Mouse (Mus musculus) retina, postnatal 7 days (tissue): ENCODE measurements around the gene Gm9922.

Experiments used
- DNase-seq: peaks from one replicate; pipeline ENCODE4 v3.0.0-alpha.2; 2012; ENCODE audit warnings: low read depth, low spot score

Gene Gm9922

GRCm38 (mm10) chr14:101729237-101729971, at the start of gene Gm9922, which contains the start of gene Lmo7:
Gene Gm9922, minus strand, starts transcription at chr14:101729814.
Gene Lmo7, plus strand, starts transcription at chr14:101729957.
- DNase-seq = peak; percentile 3

- no peak for DNase-seq
Measured at GRCm38 (mm10) chr14:101778426-101778825, 48.8 kb upstream of the Gm9922 start.

DNA sequence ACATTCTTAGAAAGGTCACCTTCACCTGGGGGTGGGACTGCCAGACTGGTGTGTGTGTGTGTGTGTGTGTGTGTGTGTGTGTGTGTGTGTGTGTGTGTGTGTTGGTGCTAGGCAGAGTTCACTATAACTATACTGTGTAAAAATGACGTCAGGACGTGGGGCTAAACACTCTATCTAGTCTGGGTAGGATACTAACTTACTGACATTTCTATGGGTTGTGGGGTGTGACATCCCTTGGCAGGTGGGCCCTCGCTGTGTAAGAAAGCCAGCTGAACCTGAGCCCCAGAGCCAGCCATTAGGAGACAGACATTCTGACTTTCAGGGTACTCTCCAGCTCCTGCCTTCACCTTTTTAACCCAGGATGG, 47.5 kb upstream of the Gm9922 start:
- DNase-seq = no peak

DNA sequence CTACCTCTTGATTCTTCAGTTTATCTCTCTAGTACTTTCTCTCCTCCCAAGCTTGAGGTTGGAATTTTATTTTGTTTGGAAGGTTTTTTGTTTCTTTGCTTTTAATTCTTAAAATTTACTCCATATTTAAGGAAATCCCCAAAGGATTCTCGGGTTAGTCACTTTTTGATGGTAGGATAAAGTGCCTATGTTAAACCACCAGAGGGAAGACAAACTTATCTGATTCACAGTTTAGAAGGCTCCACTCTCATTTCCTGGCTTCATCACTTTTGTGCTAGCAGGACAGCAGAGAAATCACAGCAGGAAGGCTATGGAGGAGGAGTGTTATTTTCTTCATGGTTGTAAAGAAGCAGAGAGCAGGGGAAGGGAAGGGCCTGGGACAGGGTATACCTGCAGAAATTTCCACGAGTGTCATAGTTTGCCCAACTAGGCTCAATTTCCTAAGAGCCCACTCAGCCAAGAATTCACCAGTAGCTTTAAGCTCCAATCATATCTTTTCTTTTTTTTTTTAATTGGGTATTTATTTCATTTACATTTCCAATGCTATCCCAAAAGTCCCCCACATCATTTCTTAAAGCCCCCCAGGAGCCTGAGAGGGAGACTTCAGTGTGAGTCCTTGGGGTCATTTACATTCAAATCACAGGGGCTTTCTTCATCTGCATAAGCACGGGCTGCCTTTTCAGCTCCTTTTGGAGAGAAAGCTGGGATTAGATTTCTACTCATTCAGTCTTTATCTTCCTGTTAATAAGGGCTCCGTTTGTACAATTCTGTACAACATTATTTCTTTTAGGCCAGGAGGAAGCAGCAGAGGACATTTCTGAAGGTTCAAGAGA, 46.9 kb upstream of the Gm9922 start:
- no peak for DNase-seq

DNA sequence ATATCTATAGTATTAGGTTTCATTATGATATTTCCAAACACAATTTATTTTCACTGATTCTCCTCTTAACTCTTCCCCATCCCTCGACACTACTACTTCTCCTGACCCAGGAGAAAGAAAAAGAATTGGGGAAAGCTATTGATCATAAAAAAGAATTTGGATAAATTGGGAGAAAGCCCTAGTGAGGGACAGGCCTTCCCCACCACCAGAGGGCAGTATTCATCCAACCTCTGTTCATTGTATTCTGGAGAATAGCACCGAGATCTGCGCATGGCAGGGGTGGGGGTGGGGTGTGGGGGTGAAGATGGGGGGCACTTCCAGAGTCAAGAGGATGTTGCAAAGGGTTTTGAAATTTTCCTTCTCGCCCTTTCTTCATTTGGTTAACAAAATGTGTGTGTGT, 45.0 kb upstream of the Gm9922 start:
- no peak for DNase-seq

DNA sequence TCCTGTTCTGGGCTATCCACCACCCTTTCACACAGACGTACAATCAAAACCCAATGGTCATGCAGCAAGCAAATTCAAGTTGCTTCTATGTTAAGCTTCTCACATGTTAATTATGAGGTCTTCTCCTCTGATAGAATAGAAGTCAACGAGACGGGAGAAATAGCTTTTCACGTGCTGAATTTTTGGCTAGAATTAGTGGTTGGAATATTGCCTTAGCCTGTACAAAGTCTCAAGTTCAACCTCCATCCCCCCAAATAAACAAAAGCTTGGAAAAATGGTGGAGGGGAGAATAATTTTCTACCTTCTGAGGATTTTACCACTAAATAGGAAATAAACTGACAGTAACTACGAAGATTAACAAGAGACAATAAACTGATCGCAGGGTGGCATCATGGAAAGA, 42.1 kb upstream of the Gm9922 start:
- no peak for DNase-seq

- DNase-seq = no peak
Measured at GRCm38 (mm10) chr14:101771336-101771735, 41.7 kb upstream of the Gm9922 start.

DNA sequence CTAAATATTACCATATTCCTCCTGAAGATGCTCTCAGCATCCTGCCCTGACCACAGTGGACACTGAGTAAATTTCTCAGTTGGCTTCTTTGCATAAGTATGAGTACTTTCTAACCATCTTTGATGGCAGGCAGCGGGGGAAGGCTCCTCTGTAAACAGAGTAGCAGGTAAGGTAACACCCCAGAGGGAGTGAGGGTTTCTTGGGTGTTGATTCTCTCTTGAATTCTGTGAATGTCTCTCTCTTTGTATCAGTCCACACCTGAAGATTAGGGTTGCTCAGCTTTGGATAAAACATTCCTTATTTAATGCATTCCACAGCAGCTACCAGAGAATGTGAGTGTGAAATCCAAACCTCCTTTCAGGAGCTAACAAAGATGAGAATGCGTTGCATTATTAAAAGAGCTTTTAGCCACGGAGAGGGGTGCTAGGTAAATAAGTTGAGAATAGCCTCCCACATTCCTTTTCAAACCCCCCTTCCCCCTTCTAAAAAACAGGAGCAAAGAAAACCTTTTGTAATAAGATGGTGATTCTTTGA, 34.2 kb upstream of the Gm9922 start:
- no peak for DNase-seq

DNA sequence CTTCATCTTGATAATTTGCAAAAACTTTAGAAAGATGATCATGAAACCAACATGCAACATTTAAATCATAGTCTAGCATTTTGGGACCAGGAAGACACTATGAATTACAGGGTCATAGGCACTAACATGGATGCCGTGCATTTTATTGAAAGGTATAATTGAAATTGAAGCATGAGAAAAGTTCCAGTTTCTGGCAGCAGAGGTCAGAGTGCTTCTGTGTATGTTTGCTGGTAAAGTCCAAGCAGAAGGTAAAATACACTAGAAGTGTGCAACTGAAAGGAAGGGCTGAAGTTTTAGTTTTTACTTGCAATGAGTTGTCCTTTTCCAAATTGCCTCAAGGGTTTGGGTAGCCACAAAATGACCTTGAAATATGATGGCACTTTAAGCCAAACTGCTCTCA, 32.7 kb upstream of the Gm9922 start:
- no peak for DNase-seq

- no peak for DNase-seq
Measured at GRCm38 (mm10) chr14:101755425-101755824, 25.8 kb upstream of the Gm9922 start.

GRCm38 (mm10) chr14:101750910-101751309, 21.3 kb upstream of the Gm9922 start:
- no peak for DNase-seq

DNA sequence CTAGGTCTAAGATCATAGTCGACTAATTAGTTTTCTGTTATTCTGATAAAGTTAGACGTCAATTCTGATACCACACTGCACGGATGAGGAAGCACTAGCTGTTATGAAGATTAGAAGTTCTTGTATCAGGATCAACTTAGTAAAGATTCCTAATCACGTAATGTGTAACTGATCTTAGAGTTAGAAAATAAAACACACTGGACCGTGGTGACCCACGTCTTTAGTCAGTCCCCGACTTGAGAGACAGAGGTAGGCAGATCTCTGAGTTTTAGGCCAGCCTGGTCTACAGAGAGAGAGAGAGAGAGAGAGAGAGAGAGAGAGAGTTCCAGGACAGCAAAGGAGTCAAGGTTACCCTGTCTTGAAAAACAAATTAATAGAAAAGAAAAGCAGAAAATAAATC, 18.8 kb upstream of the Gm9922 start:
- no peak for DNase-seq

DNA sequence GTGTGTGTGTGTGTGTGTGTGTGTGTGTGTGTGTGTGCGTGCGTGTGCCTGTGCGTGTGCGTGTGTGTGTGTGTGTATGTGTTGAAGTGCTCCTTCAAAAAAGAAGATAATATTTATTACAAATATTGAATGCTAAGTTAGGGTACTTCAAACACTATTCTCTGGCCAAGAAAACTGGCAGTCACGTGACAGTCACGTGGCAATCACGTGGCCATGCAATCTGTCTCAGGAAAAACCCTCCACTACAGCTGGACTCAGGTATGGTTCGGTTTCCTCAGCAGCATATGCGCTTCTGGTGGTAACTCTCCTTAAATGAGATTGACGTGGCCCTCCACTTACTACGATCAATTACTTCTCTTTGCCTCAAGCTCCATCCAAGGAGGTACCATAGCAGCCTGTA, 18.2 kb upstream of the Gm9922 start:
- no peak for DNase-seq

GRCm38 (mm10) chr14:101746635-101747034, 17.0 kb upstream of the Gm9922 start:
- no peak for DNase-seq

- no peak for DNase-seq
Measured at GRCm38 (mm10) chr14:101737501-101737900, 7.9 kb upstream of the Gm9922 start.

DNA sequence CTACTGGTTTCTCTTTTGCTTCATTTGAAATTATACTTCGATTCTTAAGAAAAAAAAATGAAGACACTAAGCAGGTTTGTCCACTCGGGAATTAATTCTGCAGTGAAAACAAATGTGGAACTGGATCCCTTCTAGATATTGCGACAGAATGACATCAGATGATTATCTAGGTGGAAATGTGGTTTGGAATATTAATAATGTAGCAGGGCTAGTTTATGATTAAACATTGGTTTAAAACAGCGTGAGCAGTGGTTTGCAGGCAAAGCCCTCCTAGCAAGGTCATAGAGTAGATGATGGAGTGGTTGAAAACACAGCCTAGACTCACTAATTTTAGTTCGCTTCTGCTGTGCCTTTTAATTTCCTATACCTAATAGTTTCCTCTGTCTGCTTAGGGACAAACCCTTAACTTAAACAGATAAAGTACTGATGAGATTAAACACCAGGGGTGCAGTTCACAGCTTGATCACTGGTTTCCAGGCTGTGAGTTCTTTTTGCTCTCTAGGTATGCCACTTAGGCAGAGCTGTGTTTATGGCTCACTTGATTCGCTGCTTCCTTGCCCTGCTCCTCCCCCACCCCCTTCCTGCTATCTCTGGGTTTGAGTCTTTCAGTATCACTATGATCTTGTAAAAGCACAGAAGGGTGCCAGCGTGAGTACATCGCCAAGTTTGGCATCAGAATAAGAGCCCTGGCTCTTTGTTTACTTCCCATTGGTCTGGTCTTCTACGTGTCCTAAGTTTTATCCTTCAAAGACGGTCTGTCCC, 4.1 kb upstream of the Gm9922 start:
- no peak for DNase-seq

GRCm38 (mm10) chr14:101729972-101730692, 518 bp upstream of the Gm9922 start:
- DNase-seq = no peak

GRCm38 (mm10) chr14:101714414-101714813, 15.2 kb downstream of the Gm9922 start:
- DNase-seq = no peak

GRCm38 (mm10) chr14:101707088-101707487, 22.5 kb downstream of the Gm9922 start:
- no peak for DNase-seq

- no peak for DNase-seq
Measured at GRCm38 (mm10) chr14:101704479-101704878, 25.1 kb downstream of the Gm9922 start.

DNA sequence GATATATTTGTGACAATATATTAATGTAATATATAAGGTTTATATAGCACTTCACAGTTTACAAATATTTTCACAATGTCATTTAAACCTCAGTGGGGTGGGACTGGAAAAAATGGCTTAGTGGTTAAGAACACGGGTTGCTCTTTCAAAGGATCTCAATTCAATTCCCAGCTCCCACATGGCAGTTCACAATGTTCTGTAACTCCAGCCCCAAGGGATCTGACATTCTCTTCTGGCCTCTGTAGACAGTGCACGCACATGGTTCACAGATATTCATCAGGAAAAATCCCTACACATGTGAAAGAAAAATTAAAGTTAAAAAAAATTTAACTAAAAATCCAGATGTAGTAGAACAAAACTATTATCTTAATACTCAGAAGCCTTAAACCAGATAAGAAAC, 41.2 kb downstream of the Gm9922 start:
- no peak for DNase-seq
